Mouse (Mus musculus): ENCODE results near the gene Fanca. TPM values are rescaled to one million over a fixed set of nuclear protein-coding genes. Genes with fewer than 3 reads are reported as not detected.

The Fanca gene
- total and polyA plus RNA-seq, 2 experiments from 2014 or later = 2.6 to 5.6 TPM

DNA sequence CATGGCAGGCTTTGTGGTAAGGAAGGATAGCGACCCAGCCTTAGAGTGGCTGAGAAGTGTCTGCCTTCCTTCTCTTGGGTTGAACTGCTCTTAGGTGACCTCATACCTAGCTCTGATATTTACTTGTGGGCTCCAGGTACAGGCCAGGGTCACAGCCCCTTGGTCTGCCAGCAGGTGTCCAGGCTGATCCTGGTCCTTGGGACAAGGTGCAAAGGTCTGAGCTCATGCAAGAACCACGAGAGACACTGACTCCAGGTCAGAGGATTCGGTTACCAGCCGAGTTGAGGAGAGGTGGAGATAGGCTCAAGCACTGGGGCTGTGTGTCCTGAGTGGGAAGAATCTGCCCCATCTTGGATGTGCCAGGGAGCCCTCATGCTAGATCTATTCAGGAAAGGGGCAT, 74.0 kb downstream of the Fanca start:
- no peaks in the 10 kb centered on the region for H3K9me3 ChIP-seq (ENCODE audit: low read length)
- H3K4me2 ChIP-seq (ENCODE audit: low read depth) = no peak overlapping the region
- no peaks in the 10 kb centered on the region for H3K4me1 ChIP-seq (ENCODE audit: insufficient read depth)
- H3K36me3 ChIP-seq (ENCODE audit: insufficient read depth) = peaks cover 78% of the 10 kb centered on the region
- ATAC-seq (no peak), DNase-seq (no peak)
- no peak overlapping the region for H3K9ac ChIP-seq
- H3K4me3 ChIP-seq (ENCODE audit: low read depth, low read length) = no peak overlapping the region
- H3K27ac ChIP-seq (ENCODE audit: low read depth, low read length) = no peak overlapping the region
- no peak for TF ChIP-seq CTCF (IDR thresholded peaks at IDR 0.05; ENCODE audit: low read depth)
- no peaks in the 10 kb centered on the region for H3K27me3 ChIP-seq (ENCODE audit: insufficient read depth, low read length)
- WGBS = 91% methylated on average over 4 of the region's 4 CpGs

DNA sequence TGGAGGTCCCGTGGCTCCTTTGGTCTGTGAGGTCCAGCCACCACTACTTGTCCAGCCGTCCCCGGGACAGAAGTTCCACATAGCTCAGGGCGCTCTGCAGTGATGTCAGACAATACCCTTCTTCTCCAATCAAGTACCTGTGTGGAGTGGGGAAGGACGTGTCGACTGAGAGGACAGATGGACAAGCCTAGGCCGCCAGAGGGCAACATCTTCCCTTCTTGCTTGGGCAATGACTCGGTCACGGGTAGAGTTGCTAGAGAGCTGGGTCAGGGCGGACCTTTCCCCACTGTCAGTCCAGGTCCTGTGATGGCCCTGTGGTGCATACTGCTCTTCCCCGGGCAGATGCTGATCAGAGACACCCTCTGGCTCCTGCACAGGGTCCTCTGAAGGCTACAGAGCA, 75.3 kb downstream of the Fanca start:
- Histone ChIP-seq H3K27me3 (ENCODE audit: insufficient read depth, low read length) (no peaks in the 10 kb centered on the region), H3K4me3 (ENCODE audit: low read depth, low read length) (no peak overlapping the region), H3K36me3 (ENCODE audit: insufficient read depth) (peaks cover 64% of the 10 kb centered on the region), H3K27ac (ENCODE audit: low read depth, low read length) (no peak overlapping the region), H3K9ac (no peak overlapping the region), H3K4me2 (ENCODE audit: low read depth) (no peak overlapping the region), H3K4me1 (ENCODE audit: insufficient read depth) (no peaks in the 10 kb centered on the region), H3K9me3 (ENCODE audit: low read length) (no peaks in the 10 kb centered on the region)
- TF ChIP-seq CTCF (IDR thresholded peaks at IDR 0.05; ENCODE audit: low read depth) = no peak
- no peak for ATAC-seq
- 66% methylated on average over 11 of the region's 11 CpGs for WGBS
- no peak for DNase-seq

DNA sequence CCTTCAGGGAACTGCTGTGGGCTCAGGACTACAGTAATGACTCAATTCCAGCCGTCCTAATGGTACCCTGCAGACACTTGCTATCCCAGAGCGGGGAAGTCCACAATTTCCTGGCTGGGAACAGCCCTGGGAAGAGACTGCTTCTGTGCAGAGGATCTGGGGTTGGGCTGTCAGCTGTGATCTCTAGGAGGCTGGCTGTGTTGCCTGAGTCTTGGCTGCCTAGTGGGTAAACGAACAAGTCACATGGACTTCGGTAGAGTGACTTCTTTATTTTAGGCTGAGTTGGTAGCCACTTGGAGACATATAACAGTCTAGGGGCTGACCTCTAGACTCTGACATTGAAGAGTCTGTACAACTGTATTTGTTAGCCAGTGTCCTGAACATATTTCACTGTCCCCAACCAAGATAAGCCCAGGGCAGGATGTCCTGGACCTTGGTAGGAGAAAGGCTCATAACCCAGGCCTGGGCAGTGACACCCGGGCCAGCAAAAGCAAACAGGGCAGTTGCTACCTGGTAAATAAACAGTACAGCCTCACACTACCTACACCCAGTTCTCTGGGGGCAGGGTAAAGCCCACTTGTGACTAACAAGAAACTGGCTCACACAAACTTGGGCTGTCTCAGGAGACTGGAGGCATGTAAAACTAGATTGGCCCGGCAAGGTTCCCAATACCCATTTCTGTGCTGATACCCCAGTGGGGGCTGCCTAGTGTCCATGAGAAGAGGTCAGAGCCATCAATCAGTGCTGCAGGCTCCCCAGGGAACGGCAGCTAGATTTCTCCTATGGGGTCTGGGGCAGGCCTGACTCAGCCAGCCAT, 76.1 kb downstream of the Fanca start:
- Histone ChIP-seq H3K36me3 (ENCODE audit: insufficient read depth) (peaks cover 57% of the 10 kb centered on the region), H3K4me2 (ENCODE audit: low read depth) (no peak overlapping the region), H3K27ac (ENCODE audit: low read depth, low read length) (no peak overlapping the region), H3K9ac (no peak overlapping the region), H3K9me3 (ENCODE audit: low read length) (no peaks in the 10 kb centered on the region), H3K4me1 (ENCODE audit: insufficient read depth) (no peaks in the 10 kb centered on the region), H3K4me3 (ENCODE audit: low read depth, low read length) (no peak overlapping the region), H3K27me3 (ENCODE audit: insufficient read depth, low read length) (no peaks in the 10 kb centered on the region)
- WGBS = 92% methylated on average over 7 of the region's 7 CpGs
- ATAC-seq (no peak), DNase-seq (no peak)
- TF ChIP-seq CTCF (IDR thresholded peaks at IDR 0.05; ENCODE audit: low read depth) = no peak

DNA sequence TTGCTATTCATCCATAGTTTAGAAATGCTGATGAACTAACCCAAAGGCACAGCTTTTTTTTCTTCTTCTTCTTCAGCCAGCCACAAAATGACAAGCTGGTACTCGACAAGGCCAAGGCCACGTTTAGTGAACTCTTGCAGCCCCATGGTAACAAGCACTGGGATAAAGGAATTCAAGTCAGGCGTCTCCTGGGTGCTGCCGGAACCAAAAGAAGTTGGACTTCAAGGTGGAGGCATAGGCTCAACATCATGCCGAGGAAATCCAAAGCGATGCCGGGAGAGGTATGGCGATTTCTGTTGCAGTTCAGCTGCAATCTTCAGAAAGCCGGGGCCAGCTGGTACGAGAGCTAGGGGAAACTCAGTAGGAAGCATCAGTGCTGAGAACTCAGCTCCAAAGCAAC, 79.0 kb downstream of the Fanca start:
- Histone ChIP-seq H3K4me1 (ENCODE audit: insufficient read depth) (peaks cover 15% of the 10 kb centered on the region), H3K4me3 (ENCODE audit: low read depth, low read length) (no peak overlapping the region), H3K9me3 (ENCODE audit: low read length) (no peaks in the 10 kb centered on the region), H3K27me3 (ENCODE audit: insufficient read depth, low read length) (peaks cover 7% of the 10 kb centered on the region; the same call in 1 of the 2 replicates), H3K9ac (no peak overlapping the region), H3K27ac (ENCODE audit: low read depth, low read length) (no peak overlapping the region), H3K4me2 (ENCODE audit: low read depth) (no peak overlapping the region), H3K36me3 (ENCODE audit: insufficient read depth) (peaks cover 29% of the 10 kb centered on the region)
- DNase-seq (no peak), ATAC-seq (no peak)
- WGBS = 86% methylated on average over 10 of the region's 10 CpGs
- no peak for TF ChIP-seq CTCF (IDR thresholded peaks at IDR 0.05; ENCODE audit: low read depth)

DNA sequence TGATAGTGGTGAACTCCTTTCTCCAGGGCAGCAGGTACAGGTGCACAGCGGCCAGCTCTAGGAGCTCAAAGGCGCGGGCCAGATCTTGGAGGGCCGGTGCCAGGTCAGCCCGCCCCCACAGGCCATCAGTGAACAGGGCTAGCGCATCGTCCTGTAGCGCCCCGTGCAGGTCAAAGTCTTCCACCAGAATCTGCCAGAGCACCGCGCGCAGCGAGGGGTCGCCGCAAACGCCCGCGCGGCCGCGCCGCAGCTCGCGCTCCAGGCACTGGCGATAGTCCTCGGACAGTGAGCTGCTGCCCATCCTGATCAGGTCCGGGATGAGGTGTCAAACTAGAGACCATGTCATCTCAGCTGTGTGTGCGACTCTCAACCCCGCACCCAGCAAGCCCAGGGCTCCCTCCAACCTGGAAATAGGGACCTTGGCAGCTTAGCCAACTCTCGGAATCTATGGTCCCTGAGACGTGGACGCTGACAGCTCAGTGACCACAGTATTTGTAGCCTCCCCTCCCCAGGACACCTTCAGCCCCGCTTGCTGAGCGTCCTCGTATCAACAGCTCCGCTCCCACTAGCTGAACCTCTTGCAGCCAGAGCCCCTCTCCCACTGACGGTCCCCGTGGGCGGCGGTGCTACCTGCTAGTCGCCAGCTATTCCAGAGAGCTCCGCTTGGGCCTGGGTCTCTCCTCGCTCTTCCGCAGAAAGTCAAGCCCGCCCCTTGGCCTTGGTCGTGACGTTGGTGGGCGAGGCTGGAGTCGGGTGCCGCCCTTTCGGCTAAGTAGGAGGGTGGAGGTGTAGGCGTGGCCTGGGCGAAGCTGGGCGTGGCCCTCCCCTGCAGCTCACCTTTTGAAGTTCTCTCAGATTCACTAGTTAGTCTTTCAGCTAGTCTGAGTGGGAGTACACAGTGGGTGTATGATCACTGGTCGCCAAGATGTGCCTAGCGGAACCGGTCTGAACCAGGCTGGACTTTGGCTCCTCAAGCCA, 82.6 kb downstream of the Fanca start, which contains the start of gene Spata2l:
Gene Spata2l, minus strand, starts transcription at position 714 of the 978 bp plus-strand sequence.
- H3K36me3 ChIP-seq (ENCODE audit: insufficient read depth) = no peaks in the 10 kb centered on the region
- peak; percentile 84 for ATAC-seq
- TF ChIP-seq CTCF (IDR thresholded peaks at IDR 0.05; ENCODE audit: low read depth) = peak; percentile 49
- 0 out of 2 replicates have a peak within 1 kb of the TSS, but pooled peaks have one; percentile 15 for H3K27ac ChIP-seq (ENCODE audit: low read depth, low read length)
- H3K9me3 ChIP-seq (ENCODE audit: low read length) = no peaks in the 10 kb centered on the region
- H3K4me2 ChIP-seq (ENCODE audit: low read depth) = peak within 1 kb of the TSS; percentile 84
- peaks cover 15% of the 10 kb centered on the region for H3K4me1 ChIP-seq (ENCODE audit: insufficient read depth)
- 2% methylated on average over 57 of the region's 57 CpGs for WGBS
- peaks cover 7% of the 10 kb centered on the region; the same call in 1 of the 2 replicates for H3K27me3 ChIP-seq (ENCODE audit: insufficient read depth, low read length)
- DNase-seq = peak; percentile 75
- H3K4me3 ChIP-seq (ENCODE audit: low read depth, low read length) = peak within 1 kb of the TSS; percentile 54
- peak within 1 kb of the TSS; percentile 64 for H3K9ac ChIP-seq

DNA sequence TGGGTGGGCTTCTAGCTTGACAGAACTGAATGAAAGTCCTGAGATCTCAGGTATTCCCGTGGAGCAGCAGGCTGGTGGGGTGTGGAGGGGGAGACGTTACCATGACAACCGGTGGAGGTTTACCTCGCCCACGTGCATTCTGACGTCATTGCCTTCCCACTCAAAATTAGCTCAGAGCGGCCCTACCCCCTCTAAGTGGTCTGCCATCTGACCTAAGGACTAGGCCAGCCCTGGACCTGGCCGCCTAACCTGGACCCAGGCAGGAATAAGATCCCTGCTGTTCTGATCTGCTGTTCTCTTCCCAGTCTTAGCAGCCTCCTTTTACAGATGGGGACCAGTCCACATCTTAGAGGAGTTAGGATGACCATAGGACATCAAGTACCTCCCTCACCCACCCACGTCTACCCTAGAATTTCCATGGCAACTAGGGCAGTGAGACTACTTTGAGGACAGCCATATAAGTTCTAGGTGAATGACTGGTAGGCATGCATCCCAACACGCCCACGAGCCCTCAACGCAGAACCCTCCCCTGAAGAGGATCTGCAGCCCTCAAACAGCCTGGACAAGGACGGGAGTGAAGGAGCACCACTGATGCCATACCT, 83.4 kb downstream of the Fanca start:
- H3K27ac ChIP-seq (ENCODE audit: low read depth, low read length) = no peak overlapping the region
- H3K36me3 ChIP-seq (ENCODE audit: insufficient read depth) = no peaks in the 10 kb centered on the region
- 31% methylated on average over 13 of the region's 13 CpGs for WGBS
- peak; percentile 81 for DNase-seq
- peak overlapping the region; percentile 64 for H3K9ac ChIP-seq
- ATAC-seq = peak; percentile 21; the same call in 1 of the 2 replicates
- H3K27me3 ChIP-seq (ENCODE audit: insufficient read depth, low read length) = peaks cover 7% of the 10 kb centered on the region; the same call in 1 of the 2 replicates
- no peaks in the 10 kb centered on the region for H3K9me3 ChIP-seq (ENCODE audit: low read length)
- H3K4me3 ChIP-seq (ENCODE audit: low read depth, low read length) = peak overlapping the region; percentile 54
- H3K4me1 ChIP-seq (ENCODE audit: insufficient read depth) = peaks cover 15% of the 10 kb centered on the region
- no peak for TF ChIP-seq CTCF (IDR thresholded peaks at IDR 0.05; ENCODE audit: low read depth)
- H3K4me2 ChIP-seq (ENCODE audit: low read depth) = peak overlapping the region; percentile 84
